ENCODE assay signal across 13 mouse cellular contexts in genomic region chr19:23351808-23352491, GRCm38 (mm10).
DNase-seq lines count a peak whose midpoint lies in the region; ATAC-seq and TF ChIP-seq lines count a peak whose summit lies in the region.
"Had no signal": no experiment of that assay in that cellular context is flagged by ENCODE, and none has a peak within 500 bp of the region (broad histone marks: within the 10 kb centered on the region; RNA-seq: fewer than 3 reads in every experiment).

No protein-coding gene starts in this region.

- no peak overlapping the region for H3K9ac ChIP-seq in heart, embryonic 12.5 days
- no peak overlapping the region for H3K9ac ChIP-seq in lung, embryonic 16.5 days (ENCODE audit: low read length)
- no peak overlapping the region for H3K9ac ChIP-seq in forebrain, postnatal 0 days
- H3K9ac ChIP-seq: forebrain, embryonic 12.5 days; limb, embryonic 15.5 days had no signal

- H3K27me3 ChIP-seq in heart, embryonic 12.5 days (replicated peaks): no peaks in the 10 kb centered on the region
- H3K27me3 ChIP-seq in lung, embryonic 16.5 days (ENCODE audit: control insufficient read depth, insufficient read depth, low read depth, low read length): no peaks in the 10 kb centered on the region
- H3K27me3 ChIP-seq in forebrain, postnatal 0 days (ENCODE audit: insufficient read depth, low read length): no peaks in the 10 kb centered on the region
- H3K27me3 ChIP-seq: forebrain, embryonic 12.5 days; limb, embryonic 15.5 days had no signal

- no peaks in the 10 kb centered on the region for H3K36me3 ChIP-seq in heart, embryonic 12.5 days
- no peaks in the 10 kb centered on the region for H3K36me3 ChIP-seq in lung, embryonic 16.5 days (ENCODE audit: control insufficient read depth, insufficient read depth, low read length)
- no peaks in the 10 kb centered on the region for H3K36me3 ChIP-seq in forebrain, postnatal 0 days (ENCODE audit: insufficient read depth)
- H3K36me3 ChIP-seq: forebrain, embryonic 12.5 days; limb, embryonic 15.5 days had no signal

- no peak overlapping the region for H3K4me2 ChIP-seq in heart, embryonic 12.5 days
- H3K4me2 ChIP-seq in lung, embryonic 16.5 days (ENCODE audit: low read depth, low read length): no peak overlapping the region
- no peak overlapping the region for H3K4me2 ChIP-seq in forebrain, postnatal 0 days (ENCODE audit: low read depth)
- H3K4me2 ChIP-seq: forebrain, embryonic 12.5 days; limb, embryonic 15.5 days had no signal

- H3K9me3 ChIP-seq in heart, embryonic 12.5 days (replicated peaks): no peaks in the 10 kb centered on the region
- no peaks in the 10 kb centered on the region for H3K9me3 ChIP-seq in lung, embryonic 16.5 days (ENCODE audit: control insufficient read depth, low read length)
- no peaks in the 10 kb centered on the region for H3K9me3 ChIP-seq in forebrain, postnatal 0 days (ENCODE audit: low read length)
- H3K9me3 ChIP-seq: forebrain, embryonic 12.5 days; limb, embryonic 15.5 days had no signal

- intact Hi-C loops in left cerebral cortex, postnatal 4 days (cut with DNase I): no loop called here

- 60% methylated on average over 13 of the region's 13 CpGs for WGBS in heart, embryonic 12.5 days
- WGBS in lung, embryonic 16.5 days: 63% methylated on average over 13 of the region's 13 CpGs
- WGBS in forebrain, postnatal 0 days: 88% methylated on average over 13 of the region's 13 CpGs

- TF ChIP-seq CTCF in forebrain, postnatal 0 days (IDR thresholded peaks at IDR 0.05; ENCODE audit: low read depth): no peak

- no peak for ATAC-seq in heart, embryonic 12.5 days (ENCODE audit: insufficient number of reproducible peaks, low FRiP score)
- peak; percentile 83 for ATAC-seq in lung, embryonic 16.5 days (ENCODE audit: low read depth)
- ATAC-seq in forebrain, postnatal 0 days: no peak
- ATAC-seq: midbrain, embryonic 16.5 days; Patski had no signal

- no peak overlapping the region for H3K4me3 ChIP-seq in heart, embryonic 12.5 days
- no peak overlapping the region for H3K4me3 ChIP-seq in lung, embryonic 16.5 days (ENCODE audit: low read length)
- no peak overlapping the region for H3K4me3 ChIP-seq in forebrain, postnatal 0 days (ENCODE audit: low read depth, low read length)
- H3K4me3 ChIP-seq: forebrain, embryonic 12.5 days; limb, embryonic 15.5 days had no signal

- no peak overlapping the region for H3K27ac ChIP-seq in heart, embryonic 12.5 days (ENCODE audit: poor library complexity, severe bottlenecking)
- peak overlapping the region; percentile 9 for H3K27ac ChIP-seq in lung, embryonic 16.5 days (ENCODE audit: low read length)
- H3K27ac ChIP-seq in forebrain, postnatal 0 days (ENCODE audit: low read depth, low read length): no peak overlapping the region
- H3K27ac ChIP-seq: forebrain, embryonic 12.5 days; limb, embryonic 15.5 days had no signal

- peaks cover 5% of the 10 kb centered on the region for H3K4me1 ChIP-seq in heart, embryonic 12.5 days (replicated peaks)
- H3K4me1 ChIP-seq in lung, embryonic 16.5 days (replicated peaks; ENCODE audit: control insufficient read depth, insufficient read depth, low read length): peaks cover 7% of the 10 kb centered on the region
- H3K4me1 ChIP-seq in forebrain, postnatal 0 days (ENCODE audit: insufficient read depth): no peaks in the 10 kb centered on the region
- H3K4me1 ChIP-seq: forebrain, embryonic 12.5 days; limb, embryonic 15.5 days had no signal

- DNase-seq in heart, adult 18-20 months: peak; percentile 55 to 64
- DNase-seq in urinary bladder, postnatal 14 days (ENCODE audit: low spot score): peak; percentile 40
- DNase-seq in urinary bladder, postnatal 10 days (ENCODE audit: low spot score): no peak
- DNase-seq in forebrain, postnatal 0 days: no peak
- no peak for DNase-seq in left cerebral cortex, postnatal 4 days
- no peak for DNase-seq in gastrocnemius, postnatal 10 days
- DNase-seq: cerebellum, postnatal 36 days had no signal

Comparison
In these comparisons a context has a peak if more than half of its experiments do, and no peak if none do; other contexts are left out.
1. DNase-seq: peak in heart, adult 18-20 months (2 of 2) and urinary bladder, postnatal 14 days (single experiment); none in urinary bladder, postnatal 10 days (single experiment), forebrain, postnatal 0 days (single experiment), left cerebral cortex, postnatal 4 days (single experiment) and gastrocnemius, postnatal 10 days (single experiment).